Mouse (Mus musculus): Measurements from ENCODE around the gene Fam118a. TPM values are rescaled to one million over a fixed set of nuclear protein-coding genes. Genes with fewer than 3 reads are reported as not detected.

Gene Fam118a
- polyA plus RNA-seq, 1 experiment from 2014 or later, result 27.8 TPM

DNA sequence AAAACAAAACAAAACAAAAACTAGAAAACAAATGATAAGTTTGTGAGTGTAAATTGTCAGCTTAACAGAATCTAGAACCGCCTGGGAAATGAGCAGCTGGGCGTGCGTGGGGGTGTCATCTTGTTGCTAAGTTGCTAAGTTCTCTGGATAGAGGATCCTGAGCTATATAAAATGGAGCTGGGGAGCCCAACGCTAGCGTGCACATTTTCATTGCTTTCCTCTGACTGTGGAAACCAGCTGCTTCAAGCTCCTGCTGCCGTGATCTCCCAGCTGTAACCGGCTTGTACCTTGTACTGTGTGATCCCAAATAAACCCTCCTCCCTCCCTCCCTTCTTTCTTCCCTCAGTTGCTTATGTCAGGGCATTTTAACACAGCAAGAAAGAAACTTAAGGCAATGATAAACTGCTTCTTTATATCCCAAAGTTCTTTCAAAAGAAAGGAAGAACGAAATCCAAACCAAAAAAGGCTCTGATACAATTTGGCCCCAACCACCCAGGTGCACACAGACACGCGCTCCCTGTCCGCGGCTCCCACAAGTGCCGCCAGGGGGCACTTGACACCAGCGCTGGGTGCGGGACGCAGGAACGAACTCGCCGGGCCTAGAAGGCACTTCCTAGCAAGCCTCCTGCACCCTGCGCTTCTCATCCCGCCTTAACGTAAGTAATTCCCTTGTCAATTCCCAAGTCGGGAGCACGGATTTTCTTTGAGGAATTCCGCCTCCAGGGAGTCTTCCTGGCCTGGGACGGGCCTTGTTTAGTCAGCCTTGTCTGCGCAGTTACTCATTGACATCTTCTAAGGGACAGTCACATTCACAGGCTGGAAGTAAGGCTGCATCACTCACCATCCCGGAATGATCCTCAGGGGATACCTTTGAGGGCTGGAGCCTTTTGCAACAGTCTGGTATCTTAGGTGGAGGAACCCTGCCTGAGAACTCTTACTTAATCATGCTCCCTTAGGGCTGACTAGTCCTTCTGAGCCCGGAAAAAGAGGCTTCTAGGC is 27.5 kb upstream of the Fam118a start:
- Histone ChIP-seq H3K9ac (ENCODE audit: low read depth, low read length) (no peak overlapping the region), H3K27me3 (ENCODE audit: control insufficient read depth, insufficient read depth, low read length) (no peaks in the 10 kb centered on the region; the same call in 1 of the 2 replicates), H3K9me3 (ENCODE audit: control insufficient read depth, low read length) (no peaks in the 10 kb centered on the region), H3K4me3 (ENCODE audit: low read depth, low read length) (no peak overlapping the region), H3K36me3 (ENCODE audit: control insufficient read depth, insufficient read depth, low read length) (no peaks in the 10 kb centered on the region), H3K27ac (ENCODE audit: low read depth, low read length) (no peak overlapping the region), H3K4me2 (replicated peaks; ENCODE audit: low read depth, low read length) (no peak overlapping the region), H3K4me1 (replicated peaks; ENCODE audit: control insufficient read depth, insufficient read depth, low read length) (no peaks in the 10 kb centered on the region)
- WGBS, result 20% methylated on average over 29 of the region's 29 CpGs
- ATAC-seq (ENCODE audit: low FRiP score) (no peak), DNase-seq (ENCODE audit: low spot score) (peak; percentile 88)

DNA sequence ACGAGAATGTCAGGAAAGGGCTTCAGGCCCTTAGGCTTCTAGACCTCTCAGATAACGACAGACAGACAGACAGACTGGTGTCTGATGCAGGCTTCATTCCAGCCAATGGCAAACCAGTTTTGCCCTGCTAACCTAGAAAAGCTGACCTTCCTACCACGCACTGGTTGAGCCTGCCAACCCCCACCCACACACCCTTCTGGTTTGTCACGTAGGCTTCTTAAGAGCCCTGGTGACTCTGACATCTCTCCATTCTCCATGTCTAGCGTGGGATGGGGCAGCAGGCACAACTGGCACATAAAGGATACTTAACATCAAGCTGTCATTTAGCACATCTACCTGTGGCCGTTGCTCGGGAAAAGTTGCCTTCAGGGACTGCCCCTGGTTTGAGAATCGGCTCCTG is 19.1 kb upstream of the Fam118a start:
- DNase-seq (ENCODE audit: low spot score), result no peak
- 83% methylated on average over 8 of the region's 8 CpGs for WGBS

DNA sequence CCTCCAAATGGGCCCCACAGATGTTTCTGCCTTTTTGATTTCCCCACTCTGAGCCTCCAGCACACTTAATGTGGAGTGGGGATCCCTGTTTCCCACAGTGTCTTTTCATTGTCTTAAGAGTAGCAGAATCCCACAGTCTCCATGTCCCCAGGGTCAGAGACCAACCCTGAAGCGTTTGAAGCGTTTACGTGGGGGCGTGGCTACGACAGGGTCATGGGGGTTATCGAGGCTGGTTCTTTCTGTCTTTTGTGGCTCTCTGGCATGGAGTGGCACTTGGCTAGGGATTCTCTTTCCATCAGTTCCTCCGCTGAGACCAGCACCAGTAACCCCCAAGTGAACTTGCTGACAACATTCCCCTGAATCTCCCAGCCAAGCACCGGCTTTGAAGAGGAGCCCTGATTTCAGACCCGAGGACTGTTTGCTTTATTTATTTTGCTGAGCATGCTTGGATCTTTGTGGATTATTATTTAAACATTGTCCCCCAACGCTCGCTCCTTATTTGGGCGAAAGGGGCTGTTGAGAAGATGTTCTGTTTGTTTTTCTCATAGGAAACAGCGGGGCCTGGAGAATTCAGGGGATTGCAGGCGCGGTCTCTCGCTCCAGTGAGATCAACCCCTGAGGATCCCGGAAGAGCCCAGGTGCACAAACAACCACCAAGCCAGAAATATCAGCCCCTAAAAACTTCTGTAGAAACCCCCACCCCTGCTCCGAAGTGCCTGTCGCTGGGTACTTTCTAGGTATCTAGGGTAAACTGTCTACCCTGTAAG is 16.7 kb upstream of the Fam118a start:
- no peaks in the 10 kb centered on the region for H3K4me1 ChIP-seq (replicated peaks; ENCODE audit: control insufficient read depth, insufficient read depth, low read length)
- no peaks in the 10 kb centered on the region; the same call in 1 of the 2 replicates for H3K27me3 ChIP-seq (ENCODE audit: control insufficient read depth, insufficient read depth, low read length)
- WGBS, result 41% methylated on average over 19 of the region's 19 CpGs
- H3K4me2 ChIP-seq (replicated peaks; ENCODE audit: low read depth, low read length), result no peak overlapping the region
- H3K9ac ChIP-seq (ENCODE audit: low read depth, low read length), result no peak overlapping the region
- DNase-seq (ENCODE audit: low spot score) (no peak), ATAC-seq (ENCODE audit: low FRiP score) (no peak)
- no peaks in the 10 kb centered on the region for H3K9me3 ChIP-seq (ENCODE audit: control insufficient read depth, low read length)
- no peak overlapping the region for H3K4me3 ChIP-seq (ENCODE audit: low read depth, low read length)
- H3K36me3 ChIP-seq (ENCODE audit: control insufficient read depth, insufficient read depth, low read length), result no peaks in the 10 kb centered on the region
- H3K27ac ChIP-seq (ENCODE audit: low read depth, low read length), result no peak overlapping the region

More for the DNA sequence above, 19.1 kb upstream of the Fam118a start:
- Histone ChIP-seq H3K9me3 (ENCODE audit: control insufficient read depth, low read length) (no peaks in the 10 kb centered on the region), H3K4me2 (replicated peaks; ENCODE audit: low read depth, low read length) (no peak overlapping the region), H3K27ac (ENCODE audit: low read depth, low read length) (no peak overlapping the region), H3K27me3 (ENCODE audit: control insufficient read depth, insufficient read depth, low read length) (no peaks in the 10 kb centered on the region), H3K9ac (ENCODE audit: low read depth, low read length) (no peak overlapping the region), H3K4me3 (ENCODE audit: low read depth, low read length) (no peak overlapping the region), H3K36me3 (ENCODE audit: control insufficient read depth, insufficient read depth, low read length) (no peaks in the 10 kb centered on the region), H3K4me1 (replicated peaks; ENCODE audit: control insufficient read depth, insufficient read depth, low read length) (no peaks in the 10 kb centered on the region)
- no peak for ATAC-seq (ENCODE audit: low FRiP score)

DNA sequence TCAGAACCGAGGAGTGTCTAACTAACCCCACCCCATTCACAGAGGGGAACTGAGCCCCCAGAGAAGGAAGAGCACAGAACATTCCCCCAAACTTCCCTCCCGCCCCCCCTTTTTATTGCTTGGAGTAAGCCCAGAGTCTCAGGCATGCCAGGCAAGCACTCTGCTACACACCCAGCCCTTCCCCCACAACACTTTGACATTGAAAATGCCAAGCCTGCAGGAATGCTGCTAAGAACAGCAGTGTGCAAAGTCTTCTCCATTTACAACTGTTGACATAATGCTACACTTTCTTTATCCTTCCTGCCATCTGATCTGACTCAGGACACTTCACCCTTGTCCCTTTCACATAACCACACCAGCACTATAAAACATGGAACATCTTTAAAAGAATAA is 16.1 kb upstream of the Fam118a start:
- ATAC-seq (ENCODE audit: low FRiP score) (no peak), DNase-seq (ENCODE audit: low spot score) (no peak)
- H3K4me1 ChIP-seq (replicated peaks; ENCODE audit: control insufficient read depth, insufficient read depth, low read length), result no peaks in the 10 kb centered on the region
- H3K9me3 ChIP-seq (ENCODE audit: control insufficient read depth, low read length), result no peaks in the 10 kb centered on the region
- H3K4me2 ChIP-seq (replicated peaks; ENCODE audit: low read depth, low read length), result no peak overlapping the region
- H3K27ac ChIP-seq (ENCODE audit: low read depth, low read length), result no peak overlapping the region
- no peaks in the 10 kb centered on the region; the same call in 1 of the 2 replicates for H3K27me3 ChIP-seq (ENCODE audit: control insufficient read depth, insufficient read depth, low read length)
- H3K9ac ChIP-seq (ENCODE audit: low read depth, low read length), result no peak overlapping the region
- no peaks in the 10 kb centered on the region for H3K36me3 ChIP-seq (ENCODE audit: control insufficient read depth, insufficient read depth, low read length)
- WGBS, result 42% methylated on average over 2 of the region's 2 CpGs
- no peak overlapping the region for H3K4me3 ChIP-seq (ENCODE audit: low read depth, low read length)

DNA sequence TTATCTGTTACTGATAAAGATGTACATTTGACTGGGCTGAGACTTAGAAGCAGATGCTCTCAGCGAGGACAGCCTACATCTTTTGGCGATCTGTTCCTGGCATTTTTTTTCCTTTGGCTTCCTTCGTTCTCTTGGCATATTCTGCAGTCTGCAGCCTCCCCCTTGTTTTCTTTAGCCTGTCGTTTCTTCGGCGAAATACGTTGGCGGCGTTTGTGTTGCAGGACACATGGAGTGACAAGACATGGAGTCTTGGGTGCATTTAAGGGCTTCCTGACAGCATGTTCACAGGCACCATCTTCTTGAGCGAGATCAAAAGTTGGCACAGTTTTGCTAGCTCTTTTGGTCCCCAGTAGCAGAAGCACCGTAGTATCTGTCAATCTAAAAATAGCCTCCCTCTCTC is 13.0 kb upstream of the Fam118a start:
- H3K9ac ChIP-seq (ENCODE audit: low read depth, low read length), result no peak overlapping the region
- H3K27ac ChIP-seq (ENCODE audit: low read depth, low read length), result no peak overlapping the region
- no peak for ATAC-seq (ENCODE audit: low FRiP score)
- H3K4me1 ChIP-seq (replicated peaks; ENCODE audit: control insufficient read depth, insufficient read depth, low read length), result no peaks in the 10 kb centered on the region
- no peak overlapping the region for H3K4me3 ChIP-seq (ENCODE audit: low read depth, low read length)
- no peaks in the 10 kb centered on the region; the same call in 1 of the 2 replicates for H3K27me3 ChIP-seq (ENCODE audit: control insufficient read depth, insufficient read depth, low read length)
- no peak for DNase-seq (ENCODE audit: low spot score)
- WGBS, result 80% methylated on average over 11 of the region's 11 CpGs
- no peaks in the 10 kb centered on the region for H3K9me3 ChIP-seq (ENCODE audit: control insufficient read depth, low read length)
- no peaks in the 10 kb centered on the region for H3K36me3 ChIP-seq (ENCODE audit: control insufficient read depth, insufficient read depth, low read length)
- no peak overlapping the region for H3K4me2 ChIP-seq (replicated peaks; ENCODE audit: low read depth, low read length)

DNA sequence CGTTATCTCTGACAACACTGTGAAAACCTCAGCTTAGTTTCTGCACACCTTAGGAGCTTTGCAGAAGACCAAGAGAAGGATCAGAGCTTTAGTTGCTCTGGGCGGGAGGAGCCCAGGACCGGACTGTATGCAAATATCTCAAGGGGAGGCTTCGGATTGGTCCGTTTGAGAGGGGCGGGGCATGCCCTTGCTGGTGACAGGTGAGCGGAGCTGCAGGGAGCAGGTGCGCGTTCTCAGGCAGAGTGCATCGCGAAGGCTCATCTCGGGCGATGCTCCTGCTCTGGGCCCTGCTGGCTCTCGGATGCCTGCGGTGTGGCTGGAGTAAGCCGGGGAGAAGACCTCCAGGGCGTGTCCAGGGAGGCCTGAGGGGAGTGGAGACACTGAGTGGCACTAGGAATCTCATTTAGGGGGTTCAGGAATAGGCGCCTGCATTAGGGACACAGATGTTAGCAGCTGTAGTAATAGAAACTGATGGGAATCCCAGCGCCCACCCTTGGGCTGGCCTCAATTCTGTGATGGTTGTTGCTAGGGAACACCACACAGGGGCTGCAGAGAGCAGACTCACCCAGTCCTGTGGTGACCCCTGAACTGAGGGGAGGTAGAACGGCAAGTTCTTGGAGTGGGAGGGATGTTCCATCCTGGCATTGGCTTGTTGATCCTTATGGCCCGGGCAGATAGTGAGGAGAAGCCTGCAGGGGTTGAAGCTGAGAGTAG is 11.6 kb upstream of the Fam118a start, which contains the start of gene Upk3a:
Upk3a (plus strand) TSS at position 191 of the 714 bp plus-strand sequence.
- DNase-seq (ENCODE audit: low spot score) (no peak), ATAC-seq (ENCODE audit: low FRiP score) (no peak)
- 8% methylated on average over 21 of the region's 21 CpGs for WGBS
- Histone ChIP-seq H3K4me2 (replicated peaks; ENCODE audit: low read depth, low read length) (peak within 1 kb of the TSS; percentile 11; the same call in 1 of the 2 replicates), H3K9me3 (ENCODE audit: control insufficient read depth, low read length) (no peaks in the 10 kb centered on the region), H3K27me3 (ENCODE audit: control insufficient read depth, insufficient read depth, low read length) (no peaks in the 10 kb centered on the region; the same call in 1 of the 2 replicates), H3K27ac (ENCODE audit: low read depth, low read length) (no peak within 1 kb of the TSS), H3K36me3 (ENCODE audit: control insufficient read depth, insufficient read depth, low read length) (no peaks in the 10 kb centered on the region), H3K4me3 (ENCODE audit: low read depth, low read length) (no peak within 1 kb of the TSS), H3K9ac (ENCODE audit: low read depth, low read length) (no peak within 1 kb of the TSS), H3K4me1 (replicated peaks; ENCODE audit: control insufficient read depth, insufficient read depth, low read length) (no peaks in the 10 kb centered on the region)

DNA sequence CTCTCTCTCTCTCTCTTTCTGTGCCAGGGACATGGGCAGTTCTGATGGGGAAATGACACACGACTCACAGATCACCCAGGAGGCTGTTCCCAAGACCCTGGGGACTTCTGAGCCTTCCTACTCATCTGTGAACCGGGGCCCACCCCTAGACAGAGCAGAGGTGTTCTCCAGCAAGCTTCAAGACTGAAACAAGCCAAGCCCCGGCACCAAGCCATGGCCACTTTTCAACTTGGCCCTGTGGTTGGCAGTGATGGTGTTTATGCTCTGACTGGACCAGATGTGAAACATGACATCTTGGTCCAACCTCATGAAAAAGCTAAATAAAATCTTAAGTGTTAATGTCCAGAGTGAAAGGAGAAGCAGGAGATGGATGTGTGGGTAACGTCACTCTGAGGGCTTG is 6.5 kb upstream of the Fam118a start:
- WGBS, result 73% methylated on average over 4 of the region's 4 CpGs
- no peak for DNase-seq (ENCODE audit: low spot score)
- no peak for ATAC-seq (ENCODE audit: low FRiP score)

DNA sequence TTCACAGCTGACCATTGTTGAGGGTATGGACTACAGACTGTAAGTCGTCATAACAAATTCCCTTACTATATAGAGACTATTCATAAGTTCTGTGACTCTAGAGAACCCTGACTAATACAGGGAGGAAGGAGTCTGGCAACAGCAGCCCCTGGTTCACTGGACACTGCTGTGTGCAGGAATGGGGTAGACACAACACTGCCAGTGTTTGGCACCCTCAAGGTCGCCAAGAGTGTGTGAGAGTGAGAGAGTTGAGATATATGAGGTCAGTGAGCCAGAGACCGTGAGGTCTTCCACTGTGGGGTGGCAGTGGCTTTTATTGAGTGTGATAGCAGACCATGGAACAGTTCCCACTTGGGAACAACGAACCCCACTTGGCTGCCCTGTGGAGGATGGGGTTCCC is 2.6 kb upstream of the Fam118a start:
- WGBS, result 80% methylated on average over 4 of the region's 4 CpGs
- ATAC-seq (ENCODE audit: low FRiP score), result no peak
- DNase-seq (ENCODE audit: low spot score), result no peak

More for the DNA sequence above, 6.5 kb upstream of the Fam118a start:
- no peaks in the 10 kb centered on the region; the same call in 1 of the 2 replicates for H3K27me3 ChIP-seq (ENCODE audit: control insufficient read depth, insufficient read depth, low read length)
- no peak overlapping the region for H3K9ac ChIP-seq (ENCODE audit: low read depth, low read length)
- H3K27ac ChIP-seq (ENCODE audit: low read depth, low read length), result no peak overlapping the region
- no peaks in the 10 kb centered on the region for H3K36me3 ChIP-seq (ENCODE audit: control insufficient read depth, insufficient read depth, low read length)
- H3K4me2 ChIP-seq (replicated peaks; ENCODE audit: low read depth, low read length), result no peak overlapping the region
- no peak overlapping the region for H3K4me3 ChIP-seq (ENCODE audit: low read depth, low read length)
- no peaks in the 10 kb centered on the region for H3K4me1 ChIP-seq (replicated peaks; ENCODE audit: control insufficient read depth, insufficient read depth, low read length)
- no peaks in the 10 kb centered on the region for H3K9me3 ChIP-seq (ENCODE audit: control insufficient read depth, low read length)

More for the DNA sequence above, 2.6 kb upstream of the Fam118a start:
- Histone ChIP-seq H3K9me3 (ENCODE audit: control insufficient read depth, low read length) (no peaks in the 10 kb centered on the region), H3K4me3 (ENCODE audit: low read depth, low read length) (no peak overlapping the region), H3K27me3 (ENCODE audit: control insufficient read depth, insufficient read depth, low read length) (no peaks in the 10 kb centered on the region), H3K36me3 (ENCODE audit: control insufficient read depth, insufficient read depth, low read length) (no peaks in the 10 kb centered on the region), H3K4me1 (replicated peaks; ENCODE audit: control insufficient read depth, insufficient read depth, low read length) (no peaks in the 10 kb centered on the region), H3K27ac (ENCODE audit: low read depth, low read length) (no peak overlapping the region), H3K4me2 (replicated peaks; ENCODE audit: low read depth, low read length) (no peak overlapping the region), H3K9ac (ENCODE audit: low read depth, low read length) (no peak overlapping the region)

All from hindbrain, embryonic 11.5 days (tissue).